Mouse (Mus musculus) hindbrain, embryonic 12.5 days (tissue): ENCODE measurements around the gene Oxld1. TPM values are rescaled to one million over a fixed set of nuclear protein-coding genes. Genes with fewer than 3 reads are reported as not detected.
"Not testable (repeated sequence)": the region's sequence is repeated elsewhere in the genome, so short reads cannot be mapped to it uniquely, and the experiment has no call there.

ENCODE experiments used
- ATAC-seq: fragments of 200-750 bp; cut with Nextera tagmentation; 2 replicates; pipeline ENCODE4 v1.8.0; 2017; ENCODE audit warnings: moderate TSS enrichment; ENCODE audit not compliant: low FRiP score
- H3K27ac ChIP-seq: fragments of 300-500 bp; sonication (generic); 2 replicates; pipeline ENCODE4 v1.5.1; 2016; ENCODE audit warnings: mild to moderate bottlenecking
- H3K27me3 ChIP-seq: fragments of 300-500 bp; sonication (generic); 2 replicates; pipeline ENCODE4 v1.6.1; 2016; ENCODE audit warnings: mild to moderate bottlenecking
- H3K36me3 ChIP-seq: fragments of 300-500 bp; sonication (generic); 2 replicates; pipeline ENCODE4 v1.6.1; 2016; ENCODE audit warnings: mild to moderate bottlenecking
- H3K4me1 ChIP-seq: fragments of 300-500 bp; sonication (generic); 2 replicates; pipeline ENCODE4 v1.6.1; 2016
- H3K4me2 ChIP-seq: fragments of 300-500 bp; sonication (generic); replicated peaks from 2 replicates; pipeline ENCODE4 v1.6.1; 2016; ENCODE audit warnings: mild to moderate bottlenecking
- H3K4me3 ChIP-seq: fragments of 300-500 bp; sonication (generic); 2 replicates; pipeline ENCODE4 v1.5.1; 2016; ENCODE audit warnings: mild to moderate bottlenecking
- H3K9ac ChIP-seq: fragments of 300-500 bp; sonication (generic); 2 replicates; pipeline ENCODE4 v1.6.1; 2016; ENCODE audit warnings: mild to moderate bottlenecking, moderate library complexity
- H3K9me3 ChIP-seq: fragments of 300-500 bp; sonication (generic); replicated peaks from 2 replicates; pipeline ENCODE4 v1.6.1; 2016; ENCODE audit warnings: mild to moderate bottlenecking
- WGBS: fragments of 180-500 bp; shearing (Covaris S2); methylation state at CpG from one replicate; pipeline ENCODE4 v1.1.7; 2016; 5-methylcytosine and 5-hydroxymethylcytosine counted together
- polyA plus RNA-seq: library from polyadenylated mRNA; unstranded; fragments of >200 nt; fragmentation: Nextera tagmentation; extraction: Ambion mirVana; gene quantifications from 2 replicates; pipeline ENCODE4 v1.2.1, GENCODE M21; 2016

The Oxld1 gene
- polyA plus RNA-seq, 1 experiment from 2014 or later, result 11.3 TPM

- Histone ChIP-seq H3K4me2 (no peak overlapping the region), H3K9me3 (no peaks in the 10 kb centered on the region), H3K9ac (no peak overlapping the region), H3K27ac (no peak overlapping the region), H3K4me1 (no peaks in the 10 kb centered on the region), H3K4me3 (no peak overlapping the region), H3K36me3 (no peaks in the 10 kb centered on the region), H3K27me3 (no peaks in the 10 kb centered on the region)
- no peak for ATAC-seq
- WGBS, result 75% methylated on average over 6 of the region's 6 CpGs
These were observed 13.8 kb downstream of the Oxld1 start for GRCm38 (mm10) chr11:120444106-120444505.

GRCm38 (mm10) chr11:120442765-120443280, 15.0 kb downstream of the Oxld1 start:
- no peaks in the 10 kb centered on the region for H3K4me1 ChIP-seq
- no peak overlapping the region for H3K27ac ChIP-seq
- no peak overlapping the region for H3K4me3 ChIP-seq
- no peak overlapping the region; the same call in 1 of the 2 replicates for H3K9ac ChIP-seq
- no peaks in the 10 kb centered on the region for H3K9me3 ChIP-seq
- no peak overlapping the region for H3K4me2 ChIP-seq
- WGBS, result 88% methylated on average over 3 of the region's 3 CpGs
- H3K27me3 ChIP-seq, result no peaks in the 10 kb centered on the region
- H3K36me3 ChIP-seq, result no peaks in the 10 kb centered on the region
- no peak for ATAC-seq

DNA sequence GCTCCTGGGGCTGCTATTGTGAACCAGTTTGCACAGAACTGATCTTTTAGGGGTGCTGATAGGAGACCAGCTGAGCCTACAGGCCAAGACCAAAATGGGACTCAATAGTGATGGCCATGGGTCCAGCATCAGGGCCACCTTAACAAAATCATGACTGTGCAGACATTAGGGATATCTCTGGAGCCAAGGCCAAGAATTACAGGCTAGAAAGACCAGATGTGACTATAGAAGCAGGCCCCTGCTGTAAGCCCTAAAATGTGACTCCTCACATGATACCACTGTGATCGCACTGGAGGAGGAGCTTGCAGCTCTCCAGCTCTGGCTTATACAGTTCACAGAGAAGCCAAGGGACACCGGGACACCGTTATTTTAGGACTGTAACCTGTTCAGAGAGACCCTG, 15.5 kb downstream of the Oxld1 start, which contains the start of gene Tspan10:
TSS of gene Tspan10 (plus strand) at position 301 of the 400 bp plus-strand sequence.
- Histone ChIP-seq H3K4me2 (no peak within 1 kb of the TSS), H3K4me1 (no peaks in the 10 kb centered on the region), H3K9me3 (no peaks in the 10 kb centered on the region), H3K9ac (no peak within 1 kb of the TSS; the same call in 1 of the 2 replicates), H3K4me3 (no peak within 1 kb of the TSS), H3K27me3 (no peaks in the 10 kb centered on the region), H3K27ac (no peak within 1 kb of the TSS), H3K36me3 (no peaks in the 10 kb centered on the region)
- ATAC-seq, result no peak
- 95% methylated on average over 3 of the region's 3 CpGs for WGBS

DNA sequence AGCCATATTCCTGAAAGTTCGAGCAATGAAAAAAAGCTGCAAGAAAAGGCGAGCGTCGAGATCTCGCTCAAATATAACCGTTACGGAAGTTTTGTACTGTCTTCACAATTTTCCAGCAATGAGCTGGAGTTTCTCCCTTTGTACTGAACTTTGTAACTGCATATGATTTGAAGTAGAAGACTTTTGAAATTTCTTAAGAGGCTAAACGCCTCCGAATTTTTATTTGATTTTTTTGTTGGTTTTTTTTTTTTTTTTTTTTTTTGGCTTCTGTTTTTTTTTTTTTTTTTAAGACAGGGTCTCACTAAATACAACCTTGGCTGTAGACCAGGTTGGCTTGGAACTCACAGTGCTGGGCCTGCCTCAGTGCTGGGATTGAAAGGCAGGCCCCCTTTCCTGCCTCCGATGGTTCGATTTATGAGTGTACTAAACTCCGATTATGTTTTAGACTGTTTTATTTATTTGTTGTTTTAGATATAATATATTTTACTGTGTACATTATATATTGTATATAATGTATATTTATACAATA, 19.9 kb downstream of the Oxld1 start:
- Histone ChIP-seq H3K4me2 (peak overlapping the region; percentile 93), H3K4me1 (peaks cover 14% of the 10 kb centered on the region), H3K36me3 (peaks cover 13% of the 10 kb centered on the region; the same call in 1 of the 2 replicates), H3K9ac (peak overlapping the region; percentile 98), H3K27me3 (no peaks in the 10 kb centered on the region), H3K27ac (no peak overlapping the region), H3K4me3 (peak overlapping the region; percentile 100), H3K9me3 (no peaks in the 10 kb centered on the region)
- ATAC-seq, result no peak
- WGBS, result 28% methylated on average over 12 of the region's 12 CpGs

DNA sequence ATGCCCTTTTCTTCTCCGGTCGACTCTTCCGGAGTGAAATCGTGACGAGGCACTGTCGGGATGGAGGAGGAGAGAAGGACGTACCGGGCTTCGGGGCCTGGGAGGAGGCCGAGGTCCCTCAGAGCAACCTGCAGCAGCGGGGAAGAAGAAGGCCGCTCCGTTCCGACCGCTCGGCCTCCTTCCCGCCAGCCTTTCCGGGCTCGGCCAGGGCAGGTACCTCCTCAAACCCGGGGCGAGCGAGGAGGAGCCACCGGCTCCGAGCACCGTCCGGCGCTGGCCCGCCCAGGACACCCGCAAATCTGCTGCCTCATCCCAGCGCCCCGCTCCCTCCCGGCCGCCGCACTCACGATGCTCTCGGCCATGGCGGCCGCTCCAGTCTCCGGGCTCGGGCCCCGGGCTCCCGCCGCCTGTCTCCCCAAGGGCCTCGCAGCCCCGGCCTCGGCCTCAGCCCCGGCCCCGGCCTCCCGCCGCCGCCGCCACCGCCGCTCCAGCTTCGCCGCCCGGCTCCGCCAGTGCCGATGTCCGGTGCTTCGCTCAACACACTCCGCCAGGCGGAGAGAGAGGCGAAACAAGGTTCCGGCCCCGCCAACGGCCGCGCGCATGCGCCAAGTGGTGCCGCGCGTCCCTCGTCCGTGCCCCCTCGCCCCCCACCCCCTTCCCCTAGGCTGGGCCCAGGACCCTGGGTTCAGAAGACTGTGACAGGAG, 20.6 kb downstream of the Oxld1 start, which contains the start of gene Nploc4:
TSS of gene Nploc4 (minus strand) at position 557 of the 705 bp plus-strand sequence.
- peaks cover 19% of the 10 kb centered on the region for H3K36me3 ChIP-seq
- no peaks in the 10 kb centered on the region for H3K9me3 ChIP-seq
- H3K4me3 ChIP-seq, result peak within 1 kb of the TSS; percentile 100
- peak within 1 kb of the TSS; percentile 93 for H3K4me2 ChIP-seq
- peak within 1 kb of the TSS; percentile 98 for H3K9ac ChIP-seq
- no peaks in the 10 kb centered on the region for H3K27me3 ChIP-seq
- under 1% methylated on average over 60 of the region's 77 CpGs for WGBS
- peak; percentile 83 for ATAC-seq
- peak within 1 kb of the TSS; percentile 86 for H3K27ac ChIP-seq
- H3K4me1 ChIP-seq, result peaks cover 14% of the 10 kb centered on the region

- Histone ChIP-seq H3K4me3 (no peak overlapping the region), H3K36me3 (peaks cover 59% of the 10 kb centered on the region), H3K9ac (no peak overlapping the region), H3K4me1 (no peaks in the 10 kb centered on the region), H3K27ac (no peak overlapping the region), H3K4me2 (no peak overlapping the region), H3K9me3 (no peaks in the 10 kb centered on the region), H3K27me3 (no peaks in the 10 kb centered on the region)
- ATAC-seq, result no peak
- 90% methylated on average over 3 of the region's 3 CpGs for WGBS
These were observed 31.1 kb downstream of the Oxld1 start for GRCm38 (mm10) chr11:120426727-120427126.

GRCm38 (mm10) chr11:120423569-120424295, 34.1 kb downstream of the Oxld1 start:
- ATAC-seq, result no peak
- H3K27ac ChIP-seq, result no peak overlapping the region
- H3K36me3 ChIP-seq, result peaks cover 75% of the 10 kb centered on the region
- no peak overlapping the region for H3K4me3 ChIP-seq
- no peaks in the 10 kb centered on the region for H3K9me3 ChIP-seq
- H3K27me3 ChIP-seq, result no peaks in the 10 kb centered on the region
- H3K9ac ChIP-seq, result no peak overlapping the region
- no peak overlapping the region for H3K4me2 ChIP-seq
- 77% methylated on average over 9 of the region's 9 CpGs for WGBS
- H3K4me1 ChIP-seq, result no peaks in the 10 kb centered on the region

DNA sequence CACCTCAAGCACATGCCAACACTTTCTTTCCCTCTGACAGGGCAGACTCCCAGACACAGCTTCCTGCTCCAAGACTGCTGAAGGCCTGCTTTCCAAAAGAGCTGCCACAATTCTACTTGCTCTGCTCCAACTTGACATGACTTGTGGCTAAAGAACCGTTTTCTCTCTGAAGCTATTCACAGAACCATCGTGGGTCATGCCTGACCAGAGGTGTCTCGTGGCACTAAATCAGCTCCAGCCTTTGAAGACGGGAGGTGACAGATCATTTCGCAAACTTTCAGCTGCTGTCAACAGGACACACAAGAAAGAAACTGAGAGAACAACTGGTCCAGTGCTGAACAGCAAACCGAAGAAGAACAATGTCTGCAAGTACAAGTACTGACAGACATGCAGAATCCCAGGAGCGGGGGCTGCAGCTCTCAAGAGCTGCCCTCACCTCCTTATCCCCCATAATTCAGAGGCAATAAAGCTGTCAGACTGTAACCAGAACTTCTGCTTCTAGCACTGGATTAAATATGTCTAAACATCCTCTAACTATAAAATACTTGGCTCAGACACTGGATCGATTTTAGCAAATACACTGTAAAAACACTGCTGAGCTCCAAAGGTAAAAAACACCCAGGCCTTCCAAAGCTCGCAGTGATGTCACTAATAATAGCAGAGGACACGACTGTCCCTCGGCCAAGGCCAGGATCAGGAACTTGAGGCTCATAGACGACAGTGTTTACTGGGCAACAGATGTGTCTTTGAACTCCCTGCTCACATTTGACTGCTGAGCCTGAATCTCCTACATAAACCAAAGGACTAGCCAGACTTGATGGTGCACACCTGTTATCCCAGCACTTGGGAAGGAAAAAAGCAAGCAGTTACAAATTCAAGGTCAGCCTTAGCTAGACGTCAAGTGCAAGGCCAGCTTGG, 35.0 kb downstream of the Oxld1 start:
- Histone ChIP-seq H3K4me3 (no peak overlapping the region), H3K9me3 (no peaks in the 10 kb centered on the region), H3K4me1 (no peaks in the 10 kb centered on the region), H3K9ac (no peak overlapping the region), H3K27ac (no peak overlapping the region), H3K27me3 (no peaks in the 10 kb centered on the region), H3K4me2 (no peak overlapping the region), H3K36me3 (peaks cover 75% of the 10 kb centered on the region)
- 94% methylated on average over 13 of the region's 13 CpGs for WGBS
- ATAC-seq, result no peak

GRCm38 (mm10) chr11:120418592-120418991, 39.3 kb downstream of the Oxld1 start:
- 100% methylated on average over 1 of the region's 1 CpGs for WGBS

GRCm38 (mm10) chr11:120417852-120418251, 40.0 kb downstream of the Oxld1 start:
- Histone ChIP-seq H3K4me3 (no peak overlapping the region), H3K36me3 (peaks cover 90% of the 10 kb centered on the region), H3K4me1 (no peaks in the 10 kb centered on the region), H3K27me3 (no peaks in the 10 kb centered on the region), H3K4me2 (no peak overlapping the region), H3K9me3 (no peaks in the 10 kb centered on the region), H3K27ac (no peak overlapping the region), H3K9ac (no peak overlapping the region)
- no peak for ATAC-seq
- WGBS, result 97% methylated on average over 7 of the region's 7 CpGs

More at GRCm38 (mm10) chr11:120418592-120418991, 39.3 kb downstream of the Oxld1 start:
- H3K4me1 ChIP-seq, result no peaks in the 10 kb centered on the region
- no peak overlapping the region for H3K4me3 ChIP-seq
- no peaks in the 10 kb centered on the region for H3K9me3 ChIP-seq
- H3K27ac ChIP-seq, result no peak overlapping the region
- no peak overlapping the region for H3K4me2 ChIP-seq
- no peaks in the 10 kb centered on the region for H3K27me3 ChIP-seq
- ATAC-seq, result no peak
- peaks cover 85% of the 10 kb centered on the region for H3K36me3 ChIP-seq
- H3K9ac ChIP-seq, result no peak overlapping the region

GRCm38 (mm10) chr11:120413621-120414020, 44.2 kb downstream of the Oxld1 start:
- not testable (repeated sequence) for H3K27ac ChIP-seq, H3K4me3 ChIP-seq, H3K9me3 ChIP-seq, H3K4me2 ChIP-seq, H3K27me3 ChIP-seq, ATAC-seq, H3K9ac ChIP-seq, H3K4me1 ChIP-seq
- H3K36me3 ChIP-seq, result peaks cover 92% of the 10 kb centered on the region
- WGBS, result 97% methylated on average over 7 of the region's 10 CpGs
